Mouse (Mus musculus) granulocyte monocyte progenitor cell, adult 5-6 weeks (primary cell): ENCODE results near the gene Plekhb1. TPM values are rescaled to one million over a fixed set of nuclear protein-coding genes. Genes with fewer than 3 reads are reported as not detected.

Experiments
- total RNA-seq, 2 experiments: library from RNA; stranded (forward) in 1 of 2; stranded (reverse) in 1 of 2; fragments of 200-712, 200-1000 nt in 1 of 2; fragments of >200 nt in 1 of 2; fragmentation: Nextera tagmentation in 1 of 2; gene quantifications; 2 replicates each; pipeline ENCODE4 v1.2.3; 2014 to 2017

The Plekhb1 gene
- total RNA-seq, 2 experiments from 2014 or later: not detected

Other genes with a start within 250 kb of the Plekhb1 start
- gene Ucp3, start 189.4 kb downstream of the Plekhb1 start, total RNA-seq (2014; fragmentation: Nextera tagmentation): not detected in 2 replicates
- gene Ucp3, start 189.4 kb downstream of the Plekhb1 start, total RNA-seq (2017): not detected in 2 replicates
- 413 and 551 TPM in 2 replicates for gene Ucp2, start 169.1 kb downstream of the Plekhb1 start, total RNA-seq (2014; fragmentation: Nextera tagmentation)
- 97.5 and 99.2 TPM in 2 replicates for gene Ucp2, start 169.1 kb downstream of the Plekhb1 start, total RNA-seq (2017)
- not detected in 2 replicates for gene Dnajb13, start 147.5 kb downstream of the Plekhb1 start, total RNA-seq (2014; fragmentation: Nextera tagmentation)
- not detected in 2 replicates for gene Dnajb13, start 147.5 kb downstream of the Plekhb1 start, total RNA-seq (2017)
- 5.4 and 14.1 TPM in 2 replicates for gene Coa4, start 125.3 kb downstream of the Plekhb1 start, total RNA-seq (2014; fragmentation: Nextera tagmentation)
- gene Coa4, start 125.3 kb downstream of the Plekhb1 start, total RNA-seq (2017): 20.0 and 21.1 TPM in 2 replicates
- gene Rab6a, start 55.0 kb downstream of the Plekhb1 start, total RNA-seq (2014; fragmentation: Nextera tagmentation): 55.9 and 62.1 TPM in 2 replicates
- 43.0 and 56.3 TPM in 2 replicates for gene Rab6a, start 55.0 kb downstream of the Plekhb1 start, total RNA-seq (2017)
- 67.1 TPM in 2 replicates for gene Mrpl48, start 54.1 kb downstream of the Plekhb1 start, total RNA-seq (2014; fragmentation: Nextera tagmentation)
- gene Mrpl48, start 54.1 kb downstream of the Plekhb1 start, total RNA-seq (2017): 88.1 and 99.5 TPM in 2 replicates
- gene Fam168a, start 44.2 kb upstream of the Plekhb1 start, total RNA-seq (2014; fragmentation: Nextera tagmentation): 29.7 and 32.1 TPM in 2 replicates
- 6.3 and 9.5 TPM in 2 replicates for gene Fam168a, start 44.2 kb upstream of the Plekhb1 start, total RNA-seq (2017)
- gene Relt, start 201.0 kb upstream of the Plekhb1 start, total RNA-seq (2014; fragmentation: Nextera tagmentation): 12.5 and 13.4 TPM in 2 replicates
- 9.8 and 12.1 TPM in 2 replicates for gene Relt, start 201.0 kb upstream of the Plekhb1 start, total RNA-seq (2017)